Mouse (Mus musculus): ENCODE measurements around the gene Dclk1. TPM values are rescaled to one million over a fixed set of nuclear protein-coding genes. Genes with fewer than 3 reads are reported as not detected.

The Dclk1 gene
- polyA plus RNA-seq, 1 experiment from 2014 or later: 15.3 TPM

GRCm38 (mm10) chr3:55571552-55572296, 329.6 kb downstream of the Dclk1 start:
- 37% methylated on average over 11 of the region's 11 CpGs for WGBS
- no peak overlapping the region for H3K4me3 ChIP-seq (replicated peaks)
- H3K4me2 ChIP-seq (replicated peaks): no peak overlapping the region
- H3K9ac ChIP-seq: no peak overlapping the region
- no peak overlapping the region for H3K27ac ChIP-seq
- ATAC-seq: no peak
- no peaks in the 10 kb centered on the region for H3K9me3 ChIP-seq
- no peaks in the 10 kb centered on the region for H3K27me3 ChIP-seq (replicated peaks)
- H3K36me3 ChIP-seq: no peaks in the 10 kb centered on the region
- no peaks in the 10 kb centered on the region for H3K4me1 ChIP-seq (replicated peaks)

GRCm38 (mm10) chr3:55572297-55572681, 330.1 kb downstream of the Dclk1 start:
- no peak for ATAC-seq
- H3K27me3 ChIP-seq (replicated peaks): no peaks in the 10 kb centered on the region
- WGBS: 69% methylated on average over 4 of the region's 4 CpGs

GRCm38 (mm10) chr3:55574003-55574402, 331.8 kb downstream of the Dclk1 start:
- Histone ChIP-seq H3K4me2 (replicated peaks) (no peak overlapping the region), H3K9ac (no peak overlapping the region), H3K27ac (no peak overlapping the region), H3K27me3 (replicated peaks) (no peaks in the 10 kb centered on the region), H3K4me3 (replicated peaks) (no peak overlapping the region), H3K9me3 (no peaks in the 10 kb centered on the region), H3K36me3 (no peaks in the 10 kb centered on the region), H3K4me1 (replicated peaks) (no peaks in the 10 kb centered on the region)
- ATAC-seq: no peak
- WGBS: 47% methylated on average over 4 of the region's 4 CpGs

More at GRCm38 (mm10) chr3:55572297-55572681, 330.1 kb downstream of the Dclk1 start:
- Histone ChIP-seq H3K27ac (no peak overlapping the region), H3K4me1 (replicated peaks) (no peaks in the 10 kb centered on the region), H3K4me2 (replicated peaks) (no peak overlapping the region), H3K9me3 (no peaks in the 10 kb centered on the region), H3K9ac (no peak overlapping the region), H3K36me3 (no peaks in the 10 kb centered on the region), H3K4me3 (replicated peaks) (no peak overlapping the region)

- 42% methylated on average over 12 of the region's 12 CpGs for WGBS
- Histone ChIP-seq H3K4me1 (replicated peaks) (peaks cover 6% of the 10 kb centered on the region), H3K9me3 (no peaks in the 10 kb centered on the region), H3K27me3 (replicated peaks) (no peaks in the 10 kb centered on the region), H3K4me3 (replicated peaks) (no peak overlapping the region), H3K27ac (0 out of 2 replicates have a peak overlapping the region, but pooled peaks have one; percentile 9), H3K4me2 (replicated peaks) (no peak overlapping the region), H3K36me3 (no peaks in the 10 kb centered on the region), H3K9ac (no peak overlapping the region)
- ATAC-seq: peak; percentile 15; the same call in 1 of the 2 replicates
Measured at GRCm38 (mm10) chr3:55587434-55587971, 345.3 kb downstream of the Dclk1 start.

- H3K4me2 ChIP-seq (replicated peaks): no peak overlapping the region
- WGBS: 18% methylated on average over 12 of the region's 12 CpGs
- peak; percentile 45; the same call in 1 of the 2 replicates for ATAC-seq
- peaks cover 6% of the 10 kb centered on the region for H3K4me1 ChIP-seq (replicated peaks)
- no peaks in the 10 kb centered on the region for H3K9me3 ChIP-seq
- H3K27ac ChIP-seq: 0 out of 2 replicates have a peak overlapping the region, but pooled peaks have one; percentile 9
- H3K4me3 ChIP-seq (replicated peaks): no peak overlapping the region
- no peaks in the 10 kb centered on the region for H3K27me3 ChIP-seq (replicated peaks)
- H3K9ac ChIP-seq: no peak overlapping the region
- no peaks in the 10 kb centered on the region for H3K36me3 ChIP-seq
Measured at GRCm38 (mm10) chr3:55587972-55588946, 346.1 kb downstream of the Dclk1 start.

Other genes starting within 250 kb of the Dclk1 start
- gene Ccna1, start 186.9 kb upstream of the Dclk1 start, polyA plus RNA-seq (2015; fragmentation: Nextera tagmentation; extraction: Ambion mirVana): 1.3 and 1.6 TPM in 2 replicates
- gene Spg20, start 130.3 kb upstream of the Dclk1 start, polyA plus RNA-seq (2015; fragmentation: Nextera tagmentation; extraction: Ambion mirVana): 32.8 and 37.4 TPM in 2 replicates
- gene Ccdc169, start 105.0 kb upstream of the Dclk1 start, polyA plus RNA-seq (2015; fragmentation: Nextera tagmentation; extraction: Ambion mirVana): 0.05 TPM in 1 of 2 replicates, not detected in the other
- gene Sohlh2, start 60.3 kb upstream of the Dclk1 start, polyA plus RNA-seq (2015; fragmentation: Nextera tagmentation; extraction: Ambion mirVana): 0.06 TPM in 1 of 2 replicates, not detected in the other
- not detected in 2 replicates for gene Gm21954, start 229.8 kb downstream of the Dclk1 start, polyA plus RNA-seq (2015; fragmentation: Nextera tagmentation; extraction: Ambion mirVana)